Mouse (Mus musculus): ENCODE measurements around the gene Specc1. TPM values are rescaled to one million over a fixed set of nuclear protein-coding genes. Genes with fewer than 3 reads are reported as not detected.

Specc1 gene
- polyA plus RNA-seq, 2 experiments = 23.5 to 40.5 TPM

DNA sequence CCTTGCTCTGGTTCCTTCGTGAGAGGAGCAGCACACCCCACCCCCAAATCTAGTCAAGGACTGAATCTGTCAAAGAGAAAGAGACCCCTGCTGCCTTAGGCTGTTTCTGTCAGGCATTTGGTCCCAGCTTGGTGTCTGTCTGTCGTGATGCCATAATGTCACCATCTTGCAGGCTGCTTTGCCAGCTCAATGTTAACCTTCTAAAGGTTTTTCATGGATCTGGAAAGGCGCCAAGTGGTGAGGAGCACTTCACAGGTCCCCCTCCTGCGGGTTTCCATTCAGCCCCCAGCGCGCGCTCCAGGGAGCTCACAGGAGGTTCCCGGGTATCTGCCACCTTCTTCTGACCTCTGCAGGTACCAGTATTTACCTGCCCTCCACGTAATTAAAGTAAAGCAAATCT, 51.4 kb downstream of the Specc1 start:
- peaks cover 29 to 38% of the 10 kb centered on the region in 2 experiments for H3K4me1 ChIP-seq (replicated peaks; ENCODE audit: control insufficient read depth in 2 of 2, insufficient read depth in 2 of 2, low read length in 1 of 2)
- H3K4me2 ChIP-seq (ENCODE audit: low read depth) = no peak overlapping the region
- ATAC-seq (ENCODE audit: insufficient read depth) = no peak
- H3K4me3 ChIP-seq (ENCODE audit: insufficient read depth in 1 of 2, low read depth in 2 of 2, low read length in 2 of 2) = no peak overlapping the region
- DNase-seq (ENCODE audit: low read depth in 3 of 3, low spot score in 3 of 3) = no peak
- no peak overlapping the region for H3K9ac ChIP-seq (replicated peaks)
- H3K9me3 ChIP-seq (ENCODE audit: control insufficient read depth, low read length) = no peaks in the 10 kb centered on the region
- H3K27ac ChIP-seq = no peak overlapping the region
- TF ChIP-seq EP300 (IDR thresholded peaks at IDR 0.05; ENCODE audit: low read depth) (no peak), CTCF (IDR thresholded peaks at IDR 0.05; ENCODE audit: low read depth) (no peak)
- 64% methylated on average over 9 of the region's 9 CpGs for WGBS (ENCODE audit: insufficient replicate concordance)
- H3K27me3 ChIP-seq (ENCODE audit: control insufficient read depth, insufficient read depth, low read length) = no peaks in the 10 kb centered on the region
- H3K36me3 ChIP-seq (replicated peaks; ENCODE audit: control insufficient read depth, insufficient read depth, low read depth) = no peaks in the 10 kb centered on the region

- H3K9me3 ChIP-seq (ENCODE audit: control insufficient read depth, low read length) = no peaks in the 10 kb centered on the region
- no peak for TF ChIP-seq EP300 (IDR thresholded peaks at IDR 0.05; ENCODE audit: low read depth)
- peak; percentile 15; the same call in 1 of the 2 replicates for TF ChIP-seq CTCF (IDR thresholded peaks at IDR 0.05; ENCODE audit: low read depth)
- DNase-seq (ENCODE audit: low read depth in 3 of 3, low spot score in 3 of 3) (no peak), ATAC-seq (ENCODE audit: insufficient read depth) (no peak)
- 70% methylated on average over 16 of the region's 16 CpGs for WGBS (ENCODE audit: insufficient replicate concordance)
- H3K27me3 ChIP-seq (ENCODE audit: control insufficient read depth, insufficient read depth, low read length) = no peaks in the 10 kb centered on the region
- H3K36me3 ChIP-seq (replicated peaks; ENCODE audit: control insufficient read depth, insufficient read depth, low read depth) = no peaks in the 10 kb centered on the region
- H3K4me2 ChIP-seq (ENCODE audit: low read depth) = no peak overlapping the region
- H3K4me3 ChIP-seq (ENCODE audit: insufficient read depth in 1 of 2, low read depth in 2 of 2, low read length in 2 of 2) = no peak overlapping the region
- H3K27ac ChIP-seq = no peak overlapping the region
- H3K4me1 ChIP-seq (replicated peaks; ENCODE audit: control insufficient read depth in 2 of 2, insufficient read depth in 2 of 2, low read length in 1 of 2) = peaks cover 8 to 16% of the 10 kb centered on the region in 2 experiments
- no peak overlapping the region for H3K9ac ChIP-seq (replicated peaks)
These were observed 54.2 kb downstream of the Specc1 start for GRCm38 (mm10) chr11:62010625-62011231.

- ATAC-seq (ENCODE audit: insufficient read depth) (no peak), DNase-seq (ENCODE audit: low read depth in 3 of 3, low spot score in 3 of 3) (no peak)
- H3K27me3 ChIP-seq (ENCODE audit: control insufficient read depth, insufficient read depth, low read length) = no peaks in the 10 kb centered on the region
- no peak overlapping the region for H3K9ac ChIP-seq (replicated peaks)
- TF ChIP-seq CTCF (IDR thresholded peaks at IDR 0.05; ENCODE audit: low read depth) (no peak), EP300 (IDR thresholded peaks at IDR 0.05; ENCODE audit: low read depth) (no peak)
- H3K9me3 ChIP-seq (ENCODE audit: control insufficient read depth, low read length) = no peaks in the 10 kb centered on the region
- peaks cover 0 to 4% of the 10 kb centered on the region in 2 experiments; a peak in 1 of 4 replicates for H3K4me1 ChIP-seq (replicated peaks; ENCODE audit: control insufficient read depth in 2 of 2, insufficient read depth in 2 of 2, low read length in 1 of 2)
- WGBS (ENCODE audit: insufficient replicate concordance) = 59% methylated on average over 6 of the region's 6 CpGs
- H3K4me3 ChIP-seq (ENCODE audit: insufficient read depth in 1 of 2, low read depth in 2 of 2, low read length in 2 of 2) = no peak overlapping the region
- no peaks in the 10 kb centered on the region for H3K36me3 ChIP-seq (replicated peaks; ENCODE audit: control insufficient read depth, insufficient read depth, low read depth)
- H3K4me2 ChIP-seq (ENCODE audit: low read depth) = no peak overlapping the region
- H3K27ac ChIP-seq = no peak overlapping the region
These were observed 55.5 kb downstream of the Specc1 start for GRCm38 (mm10) chr11:62012039-62012438.

DNA sequence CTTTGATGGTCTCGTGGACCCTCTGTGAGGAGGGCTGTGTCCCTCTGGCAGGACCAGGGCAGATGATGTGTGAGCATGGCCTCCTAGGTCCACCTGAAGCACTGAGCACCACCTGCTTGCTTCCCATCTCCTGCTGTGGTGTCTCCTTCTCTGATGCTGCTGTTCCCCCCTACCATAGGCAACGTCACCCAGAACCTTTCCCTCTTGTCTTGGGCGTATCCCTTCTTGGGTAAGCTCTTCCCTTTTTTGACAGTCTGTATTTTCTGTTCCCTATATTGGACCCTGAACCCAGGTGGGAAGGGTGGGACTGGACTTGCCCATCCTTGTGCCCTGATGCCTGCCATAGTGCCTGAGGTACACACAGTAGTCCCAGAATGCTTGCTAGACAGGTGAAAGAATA, 56.9 kb downstream of the Specc1 start:
- no peaks in the 10 kb centered on the region for H3K9me3 ChIP-seq (ENCODE audit: control insufficient read depth, low read length)
- DNase-seq (ENCODE audit: low read depth in 3 of 3, low spot score in 3 of 3) (no peak), ATAC-seq (ENCODE audit: insufficient read depth) (no peak)
- H3K27me3 ChIP-seq (ENCODE audit: control insufficient read depth, insufficient read depth, low read length) = no peaks in the 10 kb centered on the region
- no peak overlapping the region for H3K4me3 ChIP-seq (ENCODE audit: insufficient read depth in 1 of 2, low read depth in 2 of 2, low read length in 2 of 2)
- no peak overlapping the region for H3K9ac ChIP-seq (replicated peaks)
- no peaks in the 10 kb centered on the region for H3K36me3 ChIP-seq (replicated peaks; ENCODE audit: control insufficient read depth, insufficient read depth, low read depth)
- WGBS (ENCODE audit: insufficient replicate concordance) = 72% methylated on average over 3 of the region's 3 CpGs
- no peak overlapping the region for H3K27ac ChIP-seq
- TF ChIP-seq EP300 (IDR thresholded peaks at IDR 0.05; ENCODE audit: low read depth) (no peak), CTCF (IDR thresholded peaks at IDR 0.05; ENCODE audit: low read depth) (no peak)
- H3K4me1 ChIP-seq (replicated peaks; ENCODE audit: control insufficient read depth in 2 of 2, insufficient read depth in 2 of 2, low read length in 1 of 2) = no peaks in the 10 kb centered on the region
- no peak overlapping the region for H3K4me2 ChIP-seq (ENCODE audit: low read depth)

DNA sequence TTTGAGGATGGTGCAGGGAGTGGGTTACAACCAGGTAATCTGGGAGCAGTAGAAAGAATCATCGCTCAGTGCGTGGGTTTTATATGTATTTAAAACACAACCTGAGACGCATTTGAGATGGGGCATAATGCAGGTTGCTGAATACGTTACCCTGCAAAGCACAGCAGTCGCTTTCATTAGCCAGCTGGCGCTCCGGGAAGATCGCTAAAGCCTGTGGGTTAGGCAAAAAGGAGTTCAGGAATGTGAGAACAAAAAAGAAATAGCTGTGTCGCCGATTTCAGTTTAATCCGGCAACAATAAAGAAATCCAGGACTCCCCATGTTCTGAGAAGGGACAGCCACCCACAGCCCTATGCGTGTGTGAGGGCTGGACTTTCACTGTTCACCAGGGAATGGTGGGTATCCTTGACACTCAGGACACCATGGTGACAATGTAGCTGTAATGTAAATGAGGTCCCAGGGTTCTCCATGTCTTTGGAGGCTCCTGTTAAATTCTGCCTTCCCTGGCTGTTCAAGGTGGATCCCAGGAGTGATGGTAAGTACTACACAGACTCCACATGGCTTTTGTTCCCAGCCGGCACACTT, 58.6 kb downstream of the Specc1 start:
- DNase-seq (ENCODE audit: low read depth in 3 of 3, low spot score in 3 of 3) (no peak), ATAC-seq (ENCODE audit: insufficient read depth) (no peak)
- H3K27ac ChIP-seq = no peak overlapping the region
- no peak overlapping the region for H3K9ac ChIP-seq (replicated peaks)
- TF ChIP-seq EP300 (IDR thresholded peaks at IDR 0.05; ENCODE audit: low read depth) = no peak
- no peak for TF ChIP-seq CTCF (IDR thresholded peaks at IDR 0.05; ENCODE audit: low read depth)
- H3K4me2 ChIP-seq (ENCODE audit: low read depth) = no peak overlapping the region
- H3K4me3 ChIP-seq (ENCODE audit: insufficient read depth in 1 of 2, low read depth in 2 of 2, low read length in 2 of 2) = no peak overlapping the region
- H3K4me1 ChIP-seq (replicated peaks; ENCODE audit: control insufficient read depth in 2 of 2, insufficient read depth in 2 of 2, low read length in 1 of 2) = no peaks in the 10 kb centered on the region
- H3K36me3 ChIP-seq (replicated peaks; ENCODE audit: control insufficient read depth, insufficient read depth, low read depth) = no peaks in the 10 kb centered on the region
- 87% methylated on average over 13 of the region's 13 CpGs for WGBS (ENCODE audit: insufficient replicate concordance)
- H3K27me3 ChIP-seq (ENCODE audit: control insufficient read depth, insufficient read depth, low read length) = no peaks in the 10 kb centered on the region
- H3K9me3 ChIP-seq (ENCODE audit: control insufficient read depth, low read length) = no peaks in the 10 kb centered on the region
